Mouse (Mus musculus) adrenal gland, postnatal 10 days (tissue): ENCODE data around the gene Rrm1. TPM values are rescaled to one million over a fixed set of nuclear protein-coding genes. Genes with fewer than 3 reads are reported as not detected.

ENCODE experiments used
- total RNA-seq, 2 experiments: library from RNA; stranded (reverse); gene quantifications; 2 replicates each; pipeline ENCODE4 v1.2.3; 2021

Gene Rrm1
- total RNA-seq, 2 experiments from 2014 or later = 33.7 to 50.4 TPM

Other genes starting within 250 kb of the Rrm1 start
- gene Nup98, start 231.5 kb upstream of the Rrm1 start, total RNA-seq = 10 to 100 TPM; 49.4 to 49.7 TPM
- 100 to 1,000 TPM in 1 of 2 experiments, 10 to 100 TPM in 1; 86.1 to 109 TPM for gene Pgap2, start 231.5 kb upstream of the Rrm1 start, total RNA-seq
- 10 to 100 TPM; 47.9 to 57.5 TPM for gene Rhog, start 185.6 kb upstream of the Rrm1 start, total RNA-seq
- 10 to 100 TPM; 76.4 to 77.1 TPM for gene Stim1, start 173.9 kb upstream of the Rrm1 start, total RNA-seq
- not detected for gene Olfr543, start 40.0 kb downstream of the Rrm1 start, total RNA-seq
- not detected for gene Olfr544, start 46.6 kb downstream of the Rrm1 start, total RNA-seq
- gene Olfr545, start 57.9 kb downstream of the Rrm1 start, total RNA-seq = not detected
- not detected for gene Olfr547, start 93.1 kb downstream of the Rrm1 start, total RNA-seq
- gene Olfr548-ps1, start 99.2 kb downstream of the Rrm1 start, total RNA-seq = not detected
- gene Olfr549, start 108.2 kb downstream of the Rrm1 start, total RNA-seq = not detected
- gene Trim21, start 123.8 kb downstream of the Rrm1 start, total RNA-seq = 10 to 100 TPM; 10.1 to 15.8 TPM
- gene Olfr550, start 129.7 kb downstream of the Rrm1 start, total RNA-seq = not detected
- not detected for gene Olfr551, start 150.2 kb downstream of the Rrm1 start, total RNA-seq
- gene Olfr552, start 156.1 kb downstream of the Rrm1 start, total RNA-seq = under 1 TPM in 1 of 2 experiments, not detected in 1; 0.12 TPM
- gene Olfr553, start 176.5 kb downstream of the Rrm1 start, total RNA-seq = not detected
- gene Olfr554, start 196.7 kb downstream of the Rrm1 start, total RNA-seq = not detected
- gene Olfr555, start 217.1 kb downstream of the Rrm1 start, total RNA-seq = not detected
- gene Olfr556, start 223.2 kb downstream of the Rrm1 start, total RNA-seq = not detected
- 10 to 100 TPM in 1 of 2 experiments, 1 to 10 TPM in 1; 6.1 to 14.3 TPM for gene Trim68, start 245.6 kb downstream of the Rrm1 start, total RNA-seq